Comparison of ENCODE assay signal across 22 mouse cellular contexts in genomic region chr1:189750233-189750632, GRCm38 (mm10). TPM values are rescaled to one million over a fixed set of nuclear protein-coding genes. Genes with fewer than 3 reads are reported as not detected.
A peak's percentile ranks its signal among the peaks of the same experiment; 100 is the strongest.
DNase-seq lines count a peak whose midpoint lies in the region; ATAC-seq and TF ChIP-seq lines count a peak whose summit lies in the region.
"Had no signal": no experiment of that assay in that cellular context is flagged by ENCODE, and none has a peak within 500 bp of the region (broad histone marks: within the 10 kb centered on the region; RNA-seq: fewer than 3 reads in every experiment).

No protein-coding gene starts in this region.

- WGBS in heart, embryonic 13.5 days: 58% methylated on average over 5 of the region's 5 CpGs
- 55% methylated on average over 5 of the region's 5 CpGs for WGBS in heart, adult 2 months
- whole genome bisulfite sequencing in kidney, adult 2 months: 51% methylated on average over 5 of the region's 5 CpGs
- 66% methylated on average over 5 of the region's 5 CpGs for WGBS in lung, embryonic 14.5 days

- no peak for TF ChIP-seq EP300 in heart, adult 2 months (IDR thresholded peaks at IDR 0.05; ENCODE audit: insufficient read depth, low read depth, low read length)

- peaks cover 6% of the 10 kb centered on the region; the same call in 1 of the 2 replicates for H3K79me2 ChIP-seq in heart, adult 2 months (replicated peaks; ENCODE audit: control insufficient read depth, insufficient read depth, low read length)

- peaks cover 14% of the 10 kb centered on the region; the same call in 1 of the 2 replicates for H3K36me3 ChIP-seq in heart, embryonic 13.5 days
- H3K36me3 ChIP-seq in heart, adult 2 months (ENCODE audit: control insufficient read depth, insufficient read depth, low read length): no peaks in the 10 kb centered on the region; the same call in 1 of the 2 replicates
- no peaks in the 10 kb centered on the region for H3K36me3 ChIP-seq in kidney, adult 2 months (ENCODE audit: control insufficient read depth, insufficient read depth, low read length)
- no peaks in the 10 kb centered on the region for H3K36me3 ChIP-seq in lung, embryonic 14.5 days (ENCODE audit: insufficient read depth)
- H3K36me3 ChIP-seq: G1E; liver, embryonic 12.5 days; lung, embryonic 15.5 days; midbrain, embryonic 12.5 days had no signal

- TF ChIP-seq POLR2A in heart, adult 2 months (IDR thresholded peaks at IDR 0.05; ENCODE audit: insufficient read depth, low read depth, low read length): no peak
- TF ChIP-seq POLR2A in kidney, adult 2 months (IDR thresholded peaks at IDR 0.05; ENCODE audit: low read depth, low read length): no peak

- peaks cover 70% of the 10 kb centered on the region for H3K4me1 ChIP-seq in heart, embryonic 13.5 days
- peaks cover 10% of the 10 kb centered on the region for H3K4me1 ChIP-seq in heart, adult 2 months (ENCODE audit: control insufficient read depth, insufficient read depth, low read length)
- H3K4me1 ChIP-seq in kidney, adult 2 months (ENCODE audit: control insufficient read depth, insufficient read depth, low read length): peaks cover 8% of the 10 kb centered on the region
- H3K4me1 ChIP-seq in lung, embryonic 14.5 days (ENCODE audit: insufficient read depth): peaks cover 5% of the 10 kb centered on the region; the same call in 1 of the 2 replicates
- H3K4me1 ChIP-seq: midbrain, embryonic 12.5 days had no signal

- H3K4me3 ChIP-seq in heart, embryonic 13.5 days: no peak overlapping the region
- H3K4me3 ChIP-seq in heart, adult 2 months: no peak overlapping the region
- H3K4me3 ChIP-seq in kidney, adult 2 months (ENCODE audit: insufficient read depth, low read depth, low read length): no peak overlapping the region
- no peak overlapping the region for H3K4me3 ChIP-seq in lung, embryonic 14.5 days (ENCODE audit: low read depth, low read length)
- H3K4me3 ChIP-seq: liver, embryonic 12.5 days; lung, embryonic 15.5 days; midbrain, embryonic 12.5 days had no signal

- H3K27ac ChIP-seq in heart, embryonic 13.5 days (replicated peaks): peak overlapping the region; percentile 78
- H3K27ac ChIP-seq in heart, adult 2 months: no peak overlapping the region
- peak overlapping the region; percentile 4; the same call in 1 of the 2 replicates for H3K27ac ChIP-seq in kidney, adult 2 months (ENCODE audit: insufficient read depth, low read depth, low read length)
- 0 out of 2 replicates have a peak overlapping the region, but pooled peaks have one; percentile 48 for H3K27ac ChIP-seq in lung, embryonic 14.5 days (ENCODE audit: low read depth)
- H3K27ac ChIP-seq: hindbrain, embryonic 14.5 days; liver, embryonic 12.5 days; lung, embryonic 15.5 days; midbrain, embryonic 12.5 days had no signal

- no peak for ATAC-seq in heart, embryonic 13.5 days (ENCODE audit: extremely low read depth, insufficient number of reproducible peaks, low FRiP score, low TSS enrichment)
- no peak for ATAC-seq in lung, embryonic 14.5 days (ENCODE audit: insufficient read depth)
- ATAC-seq: forebrain, embryonic 16.5 days; liver, embryonic 12.5 days had no signal

- H3K9me3 ChIP-seq in heart, embryonic 13.5 days: no peaks in the 10 kb centered on the region
- H3K9me3 ChIP-seq in lung, embryonic 14.5 days (ENCODE audit: low read depth, low read length): no peaks in the 10 kb centered on the region
- H3K9me3 ChIP-seq: liver, embryonic 12.5 days; lung, embryonic 15.5 days; midbrain, embryonic 12.5 days had no signal

- intact Hi-C loops in heart, adult 2 months (cut with DNase I): no loop called here

- peak overlapping the region; percentile 58; the same call in 1 of the 2 replicates for H3K9ac ChIP-seq in heart, embryonic 13.5 days
- no peak overlapping the region for H3K9ac ChIP-seq in heart, adult 2 months (ENCODE audit: low read depth, low read length)
- H3K9ac ChIP-seq in lung, embryonic 14.5 days: no peak overlapping the region
- H3K9ac ChIP-seq: hindbrain, embryonic 14.5 days; liver, embryonic 12.5 days; lung, embryonic 15.5 days; midbrain, embryonic 12.5 days had no signal

- TF ChIP-seq CTCF in heart, adult 2 months (IDR thresholded peaks at IDR 0.05): no peak
- TF ChIP-seq CTCF in kidney, adult 2 months (conservative IDR thresholded peaks at IDR 0.05; ENCODE audit: insufficient read depth, insufficient read length, low read depth, low read length): no peak
- no peak for TF ChIP-seq CTCF in lung, embryonic 14.5 days (IDR thresholded peaks at IDR 0.05; ENCODE audit: low read depth)

- no peak for DNase-seq in heart, adult 2 months
- DNase-seq in kidney, adult 2 months: no peak
- no peak for DNase-seq in kidney, adult 8-10 months
- DNase-seq in lung, embryonic 14.5 days: peak; percentile 66
- DNase-seq in lung, postnatal 25 days (ENCODE audit: low spot score): no peak
- DNase-seq in telencephalon, adult 2 months (ENCODE audit: low read depth, low spot score): peak; percentile 29
- no peak for DNase-seq in left cerebral cortex, adult 11 months (ENCODE audit: low spot score)
- DNase-seq: adrenal gland, postnatal 14 days; cerebellum, adult 11-12 months; cerebellum, postnatal 14 days; embryo, embryonic 11 days; heart, postnatal 14 days; kidney, postnatal 14 days; layer of hippocampus, adult 9-11 months; thymus, adult 18-20 months had no signal

- no peaks in the 10 kb centered on the region for H3K27me3 ChIP-seq in heart, embryonic 13.5 days (replicated peaks)
- H3K27me3 ChIP-seq in heart, adult 2 months (ENCODE audit: control insufficient read depth, insufficient read depth, low read length): no peaks in the 10 kb centered on the region
- H3K27me3 ChIP-seq in kidney, adult 2 months (replicated peaks; ENCODE audit: control insufficient read depth, insufficient read depth, low read length): no peaks in the 10 kb centered on the region
- H3K27me3 ChIP-seq in lung, embryonic 14.5 days (ENCODE audit: insufficient read depth, low read length): no peaks in the 10 kb centered on the region
- H3K27me3 ChIP-seq: lung, embryonic 15.5 days; midbrain, embryonic 12.5 days had no signal

- H3K4me2 ChIP-seq in heart, embryonic 13.5 days: peak overlapping the region; percentile 51
- no peak overlapping the region for H3K4me2 ChIP-seq in lung, embryonic 14.5 days
- H3K4me2 ChIP-seq: hindbrain, embryonic 14.5 days; liver, embryonic 12.5 days; lung, embryonic 15.5 days; midbrain, embryonic 12.5 days had no signal

RNA-seq across cellular contexts. Expression of gene Ptpn14, which starts 22.2 kb away (rescaled TPM):
- 7.6 TPM in 2 replicates for polyA plus RNA-seq in heart, embryonic 13.5 days (2015; fragmentation: Nextera tagmentation; extraction: Ambion mirVana)
- total RNA-seq in heart, adult 2 months (2021): 10 to 100 TPM; 29.3 to 30.1 TPM
- polyA plus RNA-seq in heart, adult 2 months (2012; rRNA removed): 11.9 and 13.5 TPM in 2 replicates
- polyA plus RNA-seq in kidney, adult 2 months (2012; rRNA removed): 11.2 and 11.4 TPM in 2 replicates
- 10.3 and 11.6 TPM in 2 replicates for polyA plus RNA-seq in lung, embryonic 14.5 days (2014; fragmentation: Nextera tagmentation; extraction: Ambion mirVana)
- polyA plus RNA-seq: G1E had no signal

Comparison
In these comparisons a context has a peak if more than half of its experiments do, and no peak if none do; other contexts are left out.
1. DNase-seq: peak in lung, embryonic 14.5 days (single experiment) and telencephalon, adult 2 months (single experiment); none in heart, adult 2 months (0 of 2), kidney, adult 2 months (single experiment), kidney, adult 8-10 months (0 of 2), lung, postnatal 25 days (single experiment) and left cerebral cortex, adult 11 months (single experiment).